Mouse (Mus musculus): ENCODE measurements at regions not wholly inside any gene's neighbourhood (a gene's known extent, or its start where the extent isn't known, plus 50 kb on each side); places are given as distances from the start of the nearest gene placed in this dataset.

DNA sequence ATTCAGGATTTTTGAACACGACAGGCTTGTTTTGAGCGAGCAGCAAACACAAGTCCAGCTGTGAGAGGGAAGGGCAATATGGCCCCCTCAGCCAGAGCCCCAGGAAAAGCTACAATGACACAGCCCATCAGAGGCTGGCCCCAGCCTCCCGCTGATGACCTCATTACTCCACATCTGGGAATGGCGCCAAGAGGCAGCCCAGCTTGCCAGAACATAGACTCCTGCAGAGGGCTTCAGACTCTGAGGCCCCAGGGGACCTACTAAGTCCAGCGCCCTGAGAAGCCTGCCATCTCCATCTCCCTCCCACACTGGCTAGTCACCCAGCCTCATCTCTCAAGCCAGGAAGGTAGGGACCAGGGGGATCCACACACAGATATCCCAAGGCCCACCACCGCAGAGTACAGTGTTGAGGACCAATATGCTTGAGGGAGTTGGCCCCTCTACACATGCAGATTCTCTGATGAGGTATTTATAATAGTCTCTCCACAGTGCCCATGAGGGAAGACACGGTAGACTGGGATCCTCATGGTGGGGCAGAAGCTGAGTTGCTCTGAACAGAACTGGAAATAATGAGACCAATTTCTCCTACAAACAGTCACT is 159.1 kb downstream of the Bcl2l11 start:
- TF ChIP-seq MYOG (IDR thresholded peaks at IDR 0.05; ENCODE audit: control insufficient read depth, extremely low read depth, insufficient read length) (no peak), CTCF (IDR thresholded peaks at IDR 0.05; ENCODE audit: control insufficient read depth, insufficient read depth, insufficient read length) (no peak), CEBPB (IDR thresholded peaks at IDR 0.05; ENCODE audit: low read depth) (no peak), MAX (IDR thresholded peaks at IDR 0.05) (no peak), USF1 (IDR thresholded peaks at IDR 0.05; ENCODE audit: low read depth) (no peak), FOSL1 (IDR thresholded peaks at IDR 0.05; ENCODE audit: insufficient read depth, low read length, poor library complexity, severe bottlenecking) (no peak)

Data from C2C12 (cell line).